Mouse (Mus musculus) gastrocnemius, postnatal 25 days (tissue): ENCODE data around the gene Atp6v0d1. TPM values are rescaled to one million over a fixed set of nuclear protein-coding genes. Genes with fewer than 3 reads are reported as not detected.

Experiments used
- microRNA-seq, 2 experiments: library from miRNA; unstranded; fragments of <30 nt; microRNA quantifications; one replicate each; pipeline ENCODE4 v1.2.0; 2021; ENCODE audit warnings: borderline replicate concordance in 2 of 2
- total RNA-seq, 2 experiments: library from RNA; stranded (reverse); gene quantifications; 1 replicate in 1 of 2; 2 replicates in 1 of 2; pipeline ENCODE4 v1.2.3; 2021

Gene Atp6v0d1
- total RNA-seq, 2 experiments from 2014 or later, result 41.7 to 45.1 TPM

Small RNA genes within 50 kb of the gene (microRNA-seq; reads per million reads assigned to microRNA genes)
- 0 reads per million in 2 experiments for gene Mir1966

Other genes with a start within 250 kb of the Atp6v0d1 start
- gene Lrrc29, start 239.8 kb downstream of the Atp6v0d1 start, total RNA-seq, result 1 to 10 TPM in 1 of 2 experiments, under 1 TPM in 1; 0.87 to 1.4 TPM
- 10 to 100 TPM; 20.5 to 23.1 TPM for gene Tmem208, start 239.7 kb downstream of the Atp6v0d1 start, total RNA-seq
- 10 to 100 TPM; 17.4 to 24.6 TPM for gene Fhod1, start 218.1 kb downstream of the Atp6v0d1 start, total RNA-seq
- under 1 TPM; 0.56 to 0.72 TPM for gene Slc9a5, start 217.2 kb downstream of the Atp6v0d1 start, total RNA-seq
- gene Plekhg4, start 192.8 kb downstream of the Atp6v0d1 start, total RNA-seq, result under 1 TPM in 1 of 2 experiments, not detected in 1; 0.11 TPM
- gene Kctd19, start 152.5 kb downstream of the Atp6v0d1 start, total RNA-seq, result not detected
- under 1 TPM; 0.41 to 0.67 TPM for gene Lrrc36, start 152.5 kb downstream of the Atp6v0d1 start, total RNA-seq
- 10 to 100 TPM; 86.7 to 99.2 TPM for gene Tppp3, start 94.5 kb downstream of the Atp6v0d1 start, total RNA-seq
- 10 to 100 TPM in 1 of 2 experiments, 1 to 10 TPM in 1; 8.7 to 10.1 TPM for gene Zdhhc1, start 69.1 kb downstream of the Atp6v0d1 start, total RNA-seq
- gene Hsd11b2, start 47.3 kb downstream of the Atp6v0d1 start, total RNA-seq, result under 1 TPM; 0.51 to 0.61 TPM
- gene Ripor1, start 39.2 kb upstream of the Atp6v0d1 start, total RNA-seq, result 10 to 100 TPM; 15.5 to 19.6 TPM
- gene Ctcf, start 70.5 kb upstream of the Atp6v0d1 start, total RNA-seq, result 10 to 100 TPM; 29.2 to 29.6 TPM
- gene Agrp, start 71.3 kb upstream of the Atp6v0d1 start, total RNA-seq, result 1 to 10 TPM in 1 of 2 experiments, not detected in 1; 1.7 TPM
- gene Carmil2, start 120.2 kb upstream of the Atp6v0d1 start, total RNA-seq, result under 1 TPM in 1 of 2 experiments, not detected in 1; 0.11 TPM
- gene Acd, start 135.1 kb upstream of the Atp6v0d1 start, total RNA-seq, result 1 to 10 TPM; 6.5 to 6.8 TPM
- gene Pard6a, start 135.1 kb upstream of the Atp6v0d1 start, total RNA-seq, result 1 to 10 TPM; 5.4 to 5.7 TPM
- gene 4933405L10Rik, start 141.6 kb upstream of the Atp6v0d1 start, total RNA-seq, result not detected
- gene Enkd1, start 142.2 kb upstream of the Atp6v0d1 start, total RNA-seq, result 1 to 10 TPM in 1 of 2 experiments, under 1 TPM in 1; 0.82 to 1.0 TPM
- gene Gfod2, start 192.6 kb upstream of the Atp6v0d1 start, total RNA-seq, result 1 to 10 TPM; 5.1 to 6.2 TPM